Mouse (Mus musculus) thymus, postnatal 0 days (tissue): ENCODE results near the gene 4930579F01Rik. TPM values are rescaled to one million over a fixed set of nuclear protein-coding genes. Genes with fewer than 3 reads are reported as not detected.
"Not testable (repeated sequence)": the region's sequence is repeated elsewhere in the genome, so short reads cannot be mapped to it uniquely, and the experiment has no call there.

Experiments
- DNase-seq: peaks from one replicate; pipeline ENCODE4 v3.0.0-alpha.2; 2015; ENCODE audit warnings: low spot score
- polyA plus RNA-seq: library from polyadenylated mRNA; unstranded; fragments of >200 nt; fragmentation: Nextera tagmentation; extraction: Ambion mirVana; gene quantifications from 2 replicates; pipeline ENCODE4 v1.2.1, GENCODE M21; 2015

4930579F01Rik gene
- polyA plus RNA-seq, 1 experiment from 2014 or later, result not detected

DNA sequence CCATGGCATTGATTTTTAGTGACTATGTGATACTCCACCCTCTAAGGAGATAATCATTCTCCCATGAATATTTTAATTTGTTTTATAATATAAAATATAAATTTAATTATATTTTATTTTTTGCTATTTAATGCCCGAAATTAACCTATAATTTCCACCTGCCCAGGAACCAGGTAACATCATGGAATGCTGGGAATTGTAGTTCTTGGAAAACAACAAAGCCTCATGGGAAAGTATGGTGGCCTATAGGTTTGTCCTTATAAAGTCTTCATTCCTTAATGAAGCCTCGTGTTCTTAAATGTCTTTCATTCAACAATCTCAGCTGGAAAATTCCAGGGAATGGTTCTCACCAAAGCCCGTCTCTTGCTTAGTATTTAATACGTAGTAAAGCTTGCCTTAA lies 38.6 kb downstream of the 4930579F01Rik start:
- no peak for DNase-seq

DNA sequence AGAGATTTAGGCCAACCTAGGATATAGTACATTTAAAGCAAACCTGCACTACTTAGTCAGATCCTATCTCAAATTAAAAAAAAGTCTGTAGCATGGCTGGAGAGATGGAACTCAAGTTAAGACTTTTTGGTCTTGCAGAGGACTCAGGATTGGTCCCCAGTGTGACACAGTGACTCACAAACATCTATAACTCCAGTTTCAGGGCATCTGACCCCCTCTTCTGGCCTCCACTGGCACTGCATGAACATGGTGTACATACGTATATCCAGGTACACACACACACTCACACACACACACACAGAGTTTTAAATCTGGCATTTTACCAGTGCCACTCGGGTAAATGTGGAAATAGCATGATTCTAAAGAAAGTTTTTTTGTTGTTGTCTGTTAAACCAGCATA lies 44.8 kb downstream of the 4930579F01Rik start:
- peak; percentile 19 for DNase-seq

DNA sequence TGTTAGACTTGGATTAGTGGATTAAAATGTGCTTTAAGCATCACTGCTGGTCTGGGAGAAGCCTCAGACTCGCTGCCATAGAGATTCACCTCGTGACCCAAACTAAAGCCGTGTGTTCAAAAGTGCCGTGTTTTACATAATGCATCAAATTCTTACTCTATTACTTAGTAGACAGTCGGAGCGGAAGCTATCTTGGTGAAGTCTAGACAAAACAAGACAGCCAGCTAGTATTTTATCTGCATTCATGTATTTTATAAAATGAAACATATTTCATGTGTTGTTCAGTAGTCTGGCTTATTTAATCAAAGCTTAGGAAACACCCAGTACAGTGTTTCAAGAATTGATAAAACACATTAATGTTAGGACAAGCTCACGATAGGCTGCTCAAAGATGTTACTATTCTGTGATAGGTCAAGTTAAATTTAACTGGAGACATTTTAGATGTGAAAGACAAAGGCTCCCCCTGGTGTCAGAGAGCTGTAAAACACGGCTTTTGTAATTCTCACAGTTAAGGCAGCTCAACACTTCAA lies 48.9 kb downstream of the 4930579F01Rik start, which contains the start of gene Mttp:
Gene Mttp (minus strand): TSS at position 327 of the 530 bp plus-strand sequence.
- peak; percentile 88 for DNase-seq

DNA sequence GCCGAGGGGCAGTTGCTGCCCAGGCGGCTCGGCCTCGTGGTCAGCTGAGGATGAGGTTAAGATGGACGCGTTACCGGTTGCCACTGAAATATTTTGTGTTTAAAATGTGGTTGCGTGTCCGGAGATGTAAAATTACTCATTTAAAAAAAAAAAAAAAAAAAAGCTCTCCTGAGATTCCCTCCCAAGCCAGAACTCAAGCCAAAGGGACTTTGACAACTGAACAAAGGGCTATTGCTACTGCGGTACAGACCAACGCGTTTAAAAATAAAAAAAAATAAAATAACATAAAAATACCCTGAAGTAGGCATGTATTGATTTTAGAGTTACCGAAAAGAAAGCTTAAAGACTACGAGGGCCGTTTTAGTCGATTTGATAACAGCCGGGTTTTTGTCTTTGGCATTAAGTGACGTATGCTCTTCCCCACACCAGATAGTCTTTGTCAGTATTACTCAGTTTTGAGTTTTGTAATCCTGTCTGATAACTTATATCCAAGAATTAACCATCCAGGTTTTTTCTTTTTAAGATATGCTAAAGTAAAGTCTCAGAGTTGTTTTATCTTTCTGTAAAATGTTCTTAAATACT lies 49.5 kb downstream of the 4930579F01Rik start:
- peak; percentile 37 for DNase-seq

DNA sequence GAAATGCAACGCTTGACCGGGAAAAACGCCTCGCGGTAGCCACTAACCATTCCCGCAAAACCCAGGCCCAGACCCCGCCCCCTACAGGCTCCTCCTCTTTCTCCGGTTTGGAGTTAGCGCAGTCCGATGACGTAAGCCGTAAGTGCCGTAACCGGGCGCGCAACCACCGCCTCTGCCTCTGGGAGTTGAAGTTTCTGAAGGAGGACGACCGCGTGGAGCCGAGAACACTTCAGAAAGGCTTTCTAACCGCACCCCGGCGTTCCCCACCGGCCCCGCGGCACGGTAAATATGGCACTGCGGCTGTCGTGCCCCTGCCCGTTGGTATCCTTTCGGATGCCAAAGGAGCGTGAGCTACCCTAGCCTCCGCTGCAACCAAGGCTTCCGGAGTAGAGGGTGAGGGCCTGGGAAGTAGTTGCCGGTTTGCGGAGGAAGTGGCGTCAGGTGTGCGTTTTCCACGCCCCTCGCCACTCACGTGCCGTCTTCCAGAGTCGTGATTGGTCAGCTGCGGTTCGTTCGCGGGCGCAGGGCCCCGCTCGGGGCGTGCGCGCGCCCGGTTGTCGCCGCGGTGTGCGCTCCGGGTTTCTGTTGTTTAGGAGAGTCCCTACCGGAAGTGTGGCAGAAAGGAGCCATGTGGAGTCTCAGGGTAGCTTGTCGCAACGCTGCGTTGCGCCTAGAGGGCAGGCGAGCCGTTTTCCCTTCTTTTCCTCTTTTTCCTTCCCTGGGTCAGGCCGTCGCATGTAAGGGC lies 50.1 kb downstream of the 4930579F01Rik start, which contains the start of gene Trmt10a:
Gene Trmt10a (plus strand): TSS at position 134 of the 745 bp plus-strand sequence.
- DNase-seq, result peak; percentile 98

DNA sequence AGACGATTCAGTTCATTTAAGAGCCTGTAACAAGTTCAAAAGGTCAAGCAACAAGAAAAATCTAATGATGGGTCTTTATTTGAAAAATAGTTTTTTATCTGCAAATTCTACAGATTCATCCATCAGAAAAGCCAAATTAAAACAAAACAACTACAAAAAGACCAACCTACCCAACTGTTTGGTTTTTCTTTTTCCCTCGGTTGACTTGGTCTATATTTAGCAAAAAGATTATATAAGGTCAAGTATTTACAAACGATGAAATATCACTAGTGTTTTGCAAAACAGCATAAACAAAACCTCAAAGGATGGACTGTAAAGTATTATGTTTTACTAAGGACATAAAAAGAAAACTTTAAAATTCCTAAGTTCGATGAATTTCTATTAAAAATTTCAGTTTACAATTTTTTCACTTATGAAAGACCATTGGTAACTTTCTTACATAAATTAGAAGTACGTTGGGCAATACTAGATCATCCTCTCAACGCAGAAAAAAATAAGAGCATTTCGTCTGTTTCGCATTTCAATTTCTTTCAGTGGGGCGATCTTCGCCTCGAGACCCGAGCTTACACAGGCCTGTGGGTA lies 50.8 kb downstream of the 4930579F01Rik start:
- DNase-seq, result no peak

DNA sequence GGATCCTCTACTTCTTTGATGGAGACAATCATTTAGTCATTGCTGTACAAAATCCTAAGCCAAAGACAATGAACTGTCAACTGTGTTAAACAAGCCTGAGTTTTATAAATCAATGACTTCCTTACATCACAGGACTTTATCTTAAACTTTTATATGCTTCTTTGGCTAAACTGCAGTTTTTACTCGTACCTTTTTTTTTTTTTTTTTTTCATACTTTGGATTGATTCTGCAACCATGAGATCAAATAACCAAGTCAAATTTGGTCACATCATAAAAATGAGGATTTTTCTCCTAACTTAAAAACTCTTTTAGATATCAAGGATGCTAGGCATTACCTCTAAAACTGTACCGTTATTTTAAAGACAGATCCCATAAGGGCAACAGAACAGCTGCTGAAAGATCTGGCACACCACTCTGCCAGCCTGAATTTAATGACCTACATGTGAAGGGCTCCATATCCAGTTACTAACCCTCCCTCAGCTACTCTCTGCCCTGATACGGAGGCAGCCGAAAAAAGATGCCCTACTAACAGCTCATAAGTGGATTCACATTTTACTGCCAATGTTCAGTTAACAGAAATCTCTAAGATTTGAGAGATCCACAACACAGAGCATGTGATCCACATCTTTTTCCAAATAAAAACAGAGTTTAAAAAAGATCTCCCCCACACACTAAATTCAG lies 51.4 kb downstream of the 4930579F01Rik start:
- DNase-seq, result no peak

DNA sequence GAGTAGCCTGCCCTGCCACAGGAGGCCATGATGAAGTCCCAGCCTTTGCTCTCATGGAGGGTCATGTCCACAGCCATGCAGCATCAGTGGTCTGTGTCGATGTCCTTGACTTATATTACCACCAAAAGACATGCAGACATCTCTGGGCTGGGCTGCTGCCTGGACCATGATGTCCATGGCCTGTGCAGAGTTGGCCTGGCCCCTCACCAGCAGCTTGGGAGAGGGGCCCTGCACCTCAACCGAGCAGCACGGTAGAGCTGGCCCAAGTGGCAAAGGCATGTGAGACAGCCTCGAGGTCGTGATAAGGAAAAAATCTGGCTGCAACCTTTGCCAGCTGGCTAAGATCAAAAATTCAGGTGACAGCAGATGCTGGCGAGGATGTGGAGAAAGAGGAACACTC lies 54.0 kb downstream of the 4930579F01Rik start:
- no peak for DNase-seq

DNA sequence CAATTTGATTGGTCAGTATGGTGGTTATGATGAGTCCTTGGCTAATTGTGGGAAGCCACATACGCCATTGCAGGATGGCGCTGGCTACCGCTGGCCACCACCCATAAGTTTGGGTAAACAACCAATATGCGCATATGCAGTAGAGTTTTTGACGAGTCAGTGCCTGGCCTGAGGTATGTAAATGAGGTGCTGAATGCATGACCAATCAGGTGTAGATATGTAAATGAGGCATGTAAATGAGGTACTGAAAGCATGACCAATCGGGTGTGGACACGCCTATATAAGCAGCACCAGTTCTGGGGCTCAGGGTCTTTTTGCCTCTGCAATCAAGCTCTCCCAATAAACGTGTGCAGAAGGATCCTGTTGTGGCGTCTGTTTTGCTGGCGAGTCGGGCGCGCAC lies 55.5 kb downstream of the 4930579F01Rik start:
- not testable (repeated sequence) for DNase-seq

DNA sequence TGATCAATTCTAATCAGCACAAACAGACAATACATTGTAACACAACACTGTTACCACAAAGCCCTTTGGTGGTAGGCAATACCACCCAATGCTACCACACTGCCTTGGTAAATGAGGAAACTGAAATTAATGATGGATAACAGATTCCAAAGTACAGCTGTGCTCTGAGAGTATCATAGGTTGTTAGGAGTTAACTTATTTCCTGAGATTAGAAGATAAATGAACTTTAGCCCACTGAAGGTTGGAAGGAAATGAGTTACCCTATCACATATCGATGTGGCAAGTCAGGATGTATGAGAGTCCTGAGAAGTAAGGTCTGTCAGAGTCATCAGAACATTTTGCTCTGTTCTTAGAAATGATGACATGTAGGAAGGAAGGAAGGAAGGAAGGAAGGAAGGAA lies 59.1 kb downstream of the 4930579F01Rik start:
- DNase-seq, result no peak

DNA sequence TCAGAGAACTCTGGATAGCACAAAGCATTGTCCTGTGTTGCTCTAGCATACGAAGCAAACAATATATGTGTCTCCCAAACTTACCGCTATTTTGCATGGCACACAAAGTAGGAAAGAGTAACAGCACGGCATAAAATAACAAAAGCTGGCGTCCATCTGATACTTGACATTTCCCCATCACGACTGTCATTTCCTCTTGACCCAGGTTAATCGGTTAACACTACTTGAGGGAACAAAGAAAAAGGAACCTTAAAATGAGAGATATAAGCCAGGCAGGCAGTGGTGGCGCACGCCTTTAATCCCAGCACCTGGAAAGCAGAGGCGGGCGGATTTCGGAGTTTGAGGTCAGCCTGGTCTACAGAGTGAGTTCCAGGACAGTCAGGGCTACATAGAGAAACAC lies 59.7 kb downstream of the 4930579F01Rik start:
- no peak for DNase-seq

DNA sequence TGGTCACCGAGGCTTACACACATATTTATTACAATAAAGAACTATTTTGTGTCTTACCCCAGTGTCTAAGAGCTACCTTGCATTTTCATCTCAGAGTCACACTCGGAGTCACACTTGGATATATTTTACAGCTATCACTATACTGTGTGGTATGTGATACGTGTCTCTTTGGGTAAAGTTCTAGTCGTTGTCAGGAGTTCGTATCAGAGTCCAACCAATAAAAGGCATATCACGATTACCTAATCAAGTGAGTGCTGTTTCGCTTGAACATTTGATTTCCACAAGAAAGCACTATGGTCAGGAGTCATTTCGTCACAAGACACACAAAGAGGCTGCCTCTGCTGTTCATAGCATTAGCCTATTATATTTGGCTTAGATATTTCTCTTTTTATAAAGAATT lies 60.2 kb downstream of the 4930579F01Rik start:
- no peak for DNase-seq

DNA sequence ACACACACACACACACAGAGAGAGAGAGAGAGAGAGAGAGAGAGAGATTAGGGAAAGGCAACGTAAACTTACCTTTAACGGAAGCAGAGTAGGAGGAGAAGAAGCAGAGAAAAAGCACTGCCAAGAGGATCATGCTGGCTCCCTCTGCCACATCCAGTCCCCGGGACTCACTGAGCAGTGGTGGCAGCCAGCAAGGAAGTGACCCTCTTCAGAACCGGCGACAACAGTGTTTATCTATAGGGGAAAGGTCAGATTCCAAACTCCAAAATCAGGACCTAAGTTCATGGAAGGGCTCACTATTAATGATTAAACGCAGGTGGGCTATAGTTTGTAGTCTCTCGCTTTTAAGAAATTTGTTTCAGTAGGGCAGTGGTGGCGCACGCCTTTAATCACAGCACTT lies 62.5 kb downstream of the 4930579F01Rik start:
- no peak for DNase-seq

DNA sequence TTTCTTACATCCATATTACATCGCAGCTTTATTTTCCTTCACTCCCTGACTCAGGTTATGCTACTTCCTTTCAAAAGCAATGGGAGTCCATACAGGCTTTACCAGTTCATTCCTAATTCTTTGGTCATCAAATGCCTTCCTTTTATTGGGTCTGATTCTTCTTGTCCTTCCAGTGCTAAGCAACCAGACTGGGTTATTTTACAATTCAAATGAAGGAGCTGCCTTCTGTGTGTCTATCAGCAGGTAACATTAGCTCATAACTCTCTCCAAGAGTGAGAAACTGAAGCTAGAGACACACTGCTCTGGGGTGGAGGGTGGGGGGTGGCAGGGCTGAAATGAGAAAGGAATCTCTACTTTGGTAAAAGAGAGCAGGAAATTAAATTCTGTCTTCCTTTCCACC lies 62.9 kb downstream of the 4930579F01Rik start:
- no peak for DNase-seq

DNA sequence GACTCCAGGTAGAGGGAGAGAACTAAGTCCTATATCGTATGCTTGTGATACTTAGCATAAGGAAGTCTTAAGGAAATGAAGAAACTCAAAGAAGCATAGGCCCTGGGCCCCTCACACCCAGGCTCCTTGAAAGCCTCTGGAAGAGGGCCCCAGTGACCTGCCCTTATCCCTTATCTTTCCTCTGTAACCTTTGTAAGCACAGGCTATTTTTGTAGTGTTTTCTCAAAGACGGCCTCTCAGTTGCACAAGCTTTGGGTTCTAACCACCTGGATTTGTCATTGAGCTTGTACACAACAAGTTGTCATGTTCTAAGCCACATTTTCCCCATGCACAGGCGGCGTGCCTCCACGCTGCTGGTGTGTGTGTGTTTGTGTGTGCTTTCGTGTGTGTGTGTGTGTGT lies 64.5 kb downstream of the 4930579F01Rik start:
- no peak for DNase-seq

DNA sequence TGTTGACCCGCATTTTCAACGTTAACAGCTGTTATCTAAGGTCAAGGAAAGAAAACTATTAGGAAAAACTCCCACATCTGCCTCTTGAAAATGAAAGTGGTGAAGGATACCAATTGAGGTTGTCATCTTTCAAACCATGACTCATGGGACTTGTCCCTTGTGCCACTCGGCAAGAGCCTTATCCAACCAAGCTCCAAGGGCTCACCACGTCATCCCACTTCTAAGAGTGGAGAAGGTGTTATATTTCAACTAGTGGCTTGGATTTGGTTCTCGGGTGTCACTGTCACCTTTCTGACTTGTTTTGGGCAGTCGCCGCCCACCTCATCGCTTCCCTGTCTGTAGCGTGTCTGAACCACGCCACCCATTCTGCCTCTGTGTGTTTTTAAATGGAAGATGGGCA lies 69.8 kb downstream of the 4930579F01Rik start:
- DNase-seq, result no peak

DNA sequence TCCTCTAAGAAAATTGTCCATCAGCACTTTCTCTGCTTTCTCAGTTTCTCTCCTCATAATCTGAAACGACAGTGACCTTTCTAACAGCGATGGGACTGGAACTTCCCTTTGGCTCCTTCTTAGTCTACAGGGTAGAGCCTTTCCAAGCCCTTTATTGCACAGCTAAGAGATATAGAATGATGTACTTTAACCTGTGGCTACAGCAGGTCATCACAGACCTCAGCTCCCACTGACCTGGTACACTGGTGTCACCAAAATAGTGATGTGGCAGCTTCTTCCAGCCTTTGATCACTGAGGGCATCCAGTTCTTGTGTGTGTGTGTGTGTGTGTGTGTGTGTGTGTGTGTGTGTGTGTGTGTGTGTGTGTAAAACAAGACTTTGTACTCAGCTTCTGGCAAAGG lies 72.2 kb downstream of the 4930579F01Rik start:
- DNase-seq, result no peak

DNA sequence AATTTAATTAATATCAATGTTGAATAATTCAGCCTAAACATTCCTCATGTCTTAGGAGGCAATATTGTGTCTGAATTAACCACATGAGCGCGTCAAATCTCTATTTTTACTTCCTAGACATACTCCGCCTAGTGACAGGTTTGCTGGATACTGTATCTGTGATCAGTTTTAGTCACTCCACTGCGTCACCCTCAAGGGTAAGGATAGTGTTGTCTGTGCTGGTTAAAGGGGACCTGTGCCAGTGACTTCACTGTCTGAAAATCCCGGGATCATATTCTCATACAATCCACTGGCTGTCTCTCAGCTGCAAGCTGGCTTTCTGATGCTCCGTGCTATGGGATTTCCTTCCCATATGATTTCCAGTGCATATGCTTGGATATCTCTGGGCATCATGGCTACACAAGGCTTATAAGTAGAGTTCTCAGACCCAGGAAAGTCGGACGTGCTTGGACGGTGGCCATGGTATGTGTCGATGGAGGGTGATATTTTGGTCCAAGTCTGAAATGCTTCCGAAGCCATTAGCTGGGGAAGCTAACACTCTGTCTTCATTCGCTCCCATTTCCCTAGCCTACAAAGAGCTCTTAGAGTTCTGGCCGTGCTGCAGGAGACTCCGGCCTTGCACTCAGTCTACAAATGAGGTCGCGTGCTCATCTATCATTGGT lies 74.0 kb downstream of the 4930579F01Rik start:
- DNase-seq, result no peak

DNA sequence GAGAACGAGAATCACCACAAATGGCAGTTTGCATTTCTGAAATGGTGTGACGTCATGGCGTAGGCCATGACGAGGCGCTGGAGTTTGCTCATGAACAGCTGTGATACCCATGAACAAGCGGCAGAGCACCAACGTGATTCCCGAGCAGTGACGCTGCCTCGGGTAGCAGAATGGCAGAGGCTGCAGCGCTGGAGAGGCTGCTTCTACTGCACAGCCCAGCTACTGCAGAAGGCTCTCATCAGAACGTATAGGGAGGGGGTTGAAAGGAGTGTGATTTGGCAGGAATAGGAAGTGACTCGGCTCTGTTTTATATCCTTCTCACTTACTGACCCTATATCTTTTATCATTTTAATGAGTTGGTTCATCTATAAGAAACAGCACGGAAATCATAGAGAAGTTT lies 74.8 kb downstream of the 4930579F01Rik start:
- DNase-seq, result no peak

DNA sequence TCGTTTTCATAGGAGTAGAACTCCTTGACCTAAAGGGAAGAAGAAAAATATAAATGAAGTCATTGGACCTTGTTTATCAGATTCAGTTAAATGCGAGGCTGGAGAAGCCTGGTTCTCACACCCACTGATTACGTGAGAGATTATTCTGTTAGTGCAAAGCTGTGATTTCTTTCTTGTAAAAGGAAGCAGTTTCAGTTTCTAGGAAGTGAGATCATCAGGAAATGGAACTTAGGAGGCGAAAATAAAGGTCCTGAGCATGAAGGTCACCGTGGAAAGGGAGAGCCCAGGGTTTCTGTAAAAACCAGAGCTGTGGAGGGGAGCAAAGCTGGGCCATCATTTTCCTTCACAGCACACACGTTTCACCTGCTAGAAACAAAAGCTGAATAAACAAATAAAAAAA lies 75.2 kb downstream of the 4930579F01Rik start:
- no peak for DNase-seq

DNA sequence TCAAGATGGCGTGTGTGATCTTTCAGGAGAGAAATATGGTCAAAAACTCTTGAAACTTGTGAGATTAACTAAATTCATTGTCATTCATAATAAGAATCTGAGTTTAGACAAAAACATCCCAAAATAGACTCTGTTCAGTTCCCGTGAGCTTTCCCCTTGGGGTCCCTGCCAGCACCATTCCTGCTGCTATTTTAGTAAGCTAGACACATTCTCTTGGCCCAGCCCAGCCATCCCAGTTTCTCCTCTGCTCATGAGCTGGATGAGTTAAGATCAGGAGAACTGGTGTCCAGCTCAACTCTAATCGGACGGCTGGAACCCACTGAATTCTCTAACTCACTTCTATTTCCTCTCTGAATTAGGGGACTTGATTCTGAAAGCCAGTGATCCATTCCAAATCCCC lies 76.8 kb downstream of the 4930579F01Rik start:
- no peak for DNase-seq
